Mouse (Mus musculus): ENCODE data around the gene Tas1r3.

DNA sequence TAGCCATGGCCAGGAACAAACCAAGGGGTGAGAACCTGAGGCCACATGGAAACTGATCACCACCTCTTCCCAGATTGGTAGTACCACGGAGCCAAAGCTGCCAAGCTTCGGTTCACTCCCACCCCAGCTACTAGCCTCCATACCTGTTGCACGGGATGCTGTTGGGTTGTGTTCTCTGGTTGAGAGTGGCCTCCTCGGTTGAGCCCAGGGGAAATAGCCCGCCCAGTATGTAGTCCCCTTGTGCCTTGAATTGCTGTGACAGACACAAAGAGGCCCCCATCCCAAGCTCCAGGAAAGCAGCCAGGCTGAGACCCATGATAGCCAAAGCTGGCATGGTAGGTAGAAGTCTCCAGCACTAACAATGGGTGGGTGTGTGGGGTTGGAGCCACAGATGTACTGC lies at the start of gene Tas1r3:
- TF ChIP-seq ZC3H11A (IDR thresholded peaks at IDR 0.05; ENCODE audit: borderline replicate concordance, low read depth, low read length) (no peak), CHD2 (IDR thresholded peaks at IDR 0.05; ENCODE audit: low read depth, low read length) (no peak), HCFC1 (IDR thresholded peaks at IDR 0.05; ENCODE audit: borderline replicate concordance, insufficient read depth, low read length) (no peak), ZNF384 (IDR thresholded peaks at IDR 0.05; ENCODE audit: low read depth, low read length) (no peak), MAFK (IDR thresholded peaks at IDR 0.05; ENCODE audit: insufficient read depth, low read depth, low read length) (no peak)

Data from ES-E14 (cell line).